Mouse (Mus musculus): ENCODE data around the gene Id1.

GRCm38 (mm10) chr2:152707186-152707585, 28.9 kb upstream of the Id1 start:
- no peak for TF ChIP-seq POLR2A (IDR thresholded peaks at IDR 0.05; ENCODE audit: low read depth, low read length)
- TF ChIP-seq CTCF (IDR thresholded peaks at IDR 0.05; ENCODE audit: extremely low read depth, insufficient read depth, insufficient read length, insufficient replicate concordance), result no peak
